Mouse (Mus musculus) neural tube, embryonic 11.5 days (tissue): ENCODE data around the gene Sidt2. TPM values are rescaled to one million over a fixed set of nuclear protein-coding genes. Genes with fewer than 3 reads are reported as not detected.

Experiments used
- ATAC-seq: fragments of 200-750 bp; cut with Nextera tagmentation; 2 replicates; pipeline ENCODE4 v1.8.0; 2017; ENCODE audit warnings: moderate number of reproducible peaks, mild to moderate bottlenecking, moderate TSS enrichment, moderate library complexity; ENCODE audit not compliant: insufficient read depth, low FRiP score, low TSS enrichment
- DNase-seq: peaks from one replicate; pipeline ENCODE4 v3.0.0-alpha.2; 2015; ENCODE audit warnings: low spot score
- H3K27ac ChIP-seq: fragments of 300-500 bp; sonication (generic); 2 replicates; pipeline ENCODE4 v1.5.1; 2014; ENCODE audit warnings: low read depth, mild to moderate bottlenecking, low read length
- H3K27me3 ChIP-seq: fragments of 300-500 bp; sonication (generic); 2 replicates; pipeline ENCODE4 v1.6.1; 2014; ENCODE audit warnings: mild to moderate bottlenecking, low read length, mixed read lengths; ENCODE audit not compliant: control insufficient read depth, insufficient read depth
- H3K36me3 ChIP-seq: fragments of 300-500 bp; sonication (generic); 2 replicates; pipeline ENCODE4 v1.6.1; 2014; ENCODE audit warnings: mild to moderate bottlenecking, low read length, moderate library complexity, mixed read lengths; ENCODE audit not compliant: control insufficient read depth, insufficient read depth
- H3K4me1 ChIP-seq: fragments of 300-500 bp; sonication (generic); 2 replicates; pipeline ENCODE4 v1.6.1; 2014; ENCODE audit warnings: low read length, mixed read lengths; ENCODE audit not compliant: control insufficient read depth, insufficient read depth
- H3K4me2 ChIP-seq: fragments of 300-500 bp; sonication (generic); 2 replicates; pipeline ENCODE4 v1.6.1; 2014; ENCODE audit warnings: low read depth, mild to moderate bottlenecking, moderate library complexity
- H3K4me3 ChIP-seq: fragments of 300-500 bp; sonication (generic); 2 replicates; pipeline ENCODE4 v1.5.1; 2014; ENCODE audit warnings: low read depth, low read length
- H3K9ac ChIP-seq: fragments of 300-500 bp; sonication (generic); 2 replicates; pipeline ENCODE4 v1.6.1; 2014; ENCODE audit warnings: mild to moderate bottlenecking, low read length
- H3K9me3 ChIP-seq: fragments of 300-500 bp; sonication (generic); 2 replicates; pipeline ENCODE4 v1.6.1; 2016; ENCODE audit warnings: low read length; ENCODE audit not compliant: control insufficient read depth
- WGBS: fragments of 180-500 bp; shearing (Covaris S2); extraction: QIAGEN DNeasy Blood & Tissue Kit; methylation state at CpG from one replicate; pipeline ENCODE4 v1.1.7; 2014; 5-methylcytosine and 5-hydroxymethylcytosine counted together
- microRNA-seq: library from miRNA; unstranded; fragments of <30 nt; microRNA quantifications from one replicate; pipeline ENCODE4, GENCODE M21; 2016
- polyA plus RNA-seq: library from polyadenylated mRNA; unstranded; fragments of >200 nt; fragmentation: Nextera tagmentation; extraction: Ambion mirVana; gene quantifications from 2 replicates; pipeline ENCODE4 v1.2.1, GENCODE M21; 2014

Gene Sidt2
- polyA plus RNA-seq, 1 experiment from 2014 or later = 34.7 TPM

DNA sequence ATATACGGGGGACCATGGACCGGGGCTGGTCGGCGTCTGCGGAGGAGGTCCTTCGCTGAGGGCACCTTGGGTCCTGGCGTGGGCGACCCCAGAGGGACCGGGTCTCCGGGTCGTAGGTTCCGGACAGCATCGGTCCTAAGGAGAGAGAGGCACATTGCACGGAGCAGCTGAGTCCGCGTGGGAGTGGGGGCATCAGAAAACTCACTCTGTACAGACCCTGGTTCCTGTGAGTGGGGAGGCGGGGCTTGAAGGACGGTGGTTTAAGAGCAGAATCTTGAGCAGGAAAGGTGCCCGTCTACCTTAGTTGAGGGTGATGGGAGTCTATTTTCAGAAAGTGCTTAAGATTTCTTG lies 48.0 kb downstream of the Sidt2 start:
- no peaks in the 10 kb centered on the region for H3K9me3 ChIP-seq
- H3K27me3 ChIP-seq = no peaks in the 10 kb centered on the region
- peaks cover 14% of the 10 kb centered on the region for H3K4me1 ChIP-seq
- peak overlapping the region; percentile 90 for H3K27ac ChIP-seq
- ATAC-seq (peak; percentile 53; the same call in 1 of the 2 replicates), DNase-seq (no peak)
- H3K4me2 ChIP-seq = peak overlapping the region; percentile 91
- H3K36me3 ChIP-seq = peaks cover 6% of the 10 kb centered on the region; the same call in 1 of the 2 replicates
- H3K4me3 ChIP-seq = peak overlapping the region; percentile 95
- WGBS = under 1% methylated on average over 19 of the region's 19 CpGs
- H3K9ac ChIP-seq = peak overlapping the region; percentile 89

DNA sequence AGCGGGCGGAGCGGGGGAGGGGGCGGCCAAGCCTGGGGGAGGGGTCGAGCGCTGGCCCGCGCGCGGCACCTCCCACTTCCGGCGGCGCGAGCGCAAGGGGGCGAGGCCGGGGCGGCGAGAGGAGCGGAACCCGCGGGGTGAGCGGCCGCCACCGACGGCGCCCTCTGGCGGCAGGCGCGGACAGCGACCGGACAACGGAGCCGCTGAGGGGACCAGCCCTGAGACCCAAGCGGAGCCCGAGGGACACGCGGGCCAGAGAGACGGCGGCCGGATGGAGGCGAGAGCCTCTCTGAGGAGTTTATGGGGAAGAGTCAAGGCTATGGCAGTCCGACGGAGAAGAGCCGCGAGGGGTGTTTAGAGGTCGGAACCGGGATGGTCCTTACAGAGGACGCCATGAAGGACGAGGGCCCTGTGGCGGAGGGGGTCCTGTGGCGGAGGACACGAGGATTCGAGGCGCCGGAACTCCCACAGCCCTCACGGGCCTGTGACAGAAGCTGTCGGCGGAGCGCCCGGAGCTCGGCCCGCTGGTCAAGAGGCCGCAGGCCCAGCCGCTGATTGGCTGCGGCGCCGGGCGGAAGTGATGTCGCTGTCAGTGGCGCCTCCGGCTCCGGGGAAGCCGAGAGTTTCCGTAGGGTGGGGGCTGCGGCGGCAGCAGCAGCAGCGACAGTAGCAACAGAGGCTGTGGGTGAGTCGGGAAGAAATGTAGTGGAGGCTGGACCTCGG lies 48.5 kb downstream of the Sidt2 start, which contains the start of the genes Pcsk7 and Rnf214:
TSS of gene Pcsk7 (plus strand) at position 143 of the 723 bp plus-strand sequence.
TSS of gene Rnf214 (minus strand) at position 557 of the 723 bp plus-strand sequence.
- peak; percentile 93 for DNase-seq
- Histone ChIP-seq H3K9ac (peak within 1 kb of the TSS; percentile 89), H3K4me3 (peak within 1 kb of the TSS; percentile 95), H3K9me3 (no peaks in the 10 kb centered on the region), H3K36me3 (peaks cover 8% of the 10 kb centered on the region; the same call in 1 of the 2 replicates), H3K4me2 (peak within 1 kb of the TSS; percentile 91), H3K27ac (peak within 1 kb of the TSS; percentile 90), H3K4me1 (peaks cover 14% of the 10 kb centered on the region), H3K27me3 (no peaks in the 10 kb centered on the region)
- under 1% methylated on average over 73 of the region's 80 CpGs for WGBS
- ATAC-seq = peak; percentile 95

DNA sequence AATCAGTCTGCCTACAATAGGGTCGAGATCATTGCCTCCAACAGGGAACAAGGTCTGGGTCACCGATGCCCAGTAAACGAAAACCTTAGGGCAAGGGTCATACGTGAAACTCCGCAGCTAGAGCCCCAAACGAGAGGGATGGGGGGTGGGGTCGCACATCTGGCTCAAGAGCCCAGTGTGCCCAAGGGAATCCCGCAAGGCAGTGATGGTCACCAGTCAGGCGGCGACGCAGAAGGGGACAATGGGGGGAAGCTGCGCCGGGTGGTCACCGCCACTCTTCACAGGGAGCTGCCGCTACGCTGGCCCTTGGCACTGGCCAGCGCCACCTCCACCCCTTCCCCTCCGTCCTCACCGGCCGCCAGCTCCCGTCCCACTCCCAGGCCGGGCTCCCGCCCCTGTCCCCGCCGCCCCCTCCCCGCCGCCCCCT lies 49.2 kb downstream of the Sidt2 start:
- Histone ChIP-seq H3K27me3 (no peaks in the 10 kb centered on the region), H3K9me3 (no peaks in the 10 kb centered on the region), H3K4me2 (peak overlapping the region; percentile 91), H3K4me1 (peaks cover 14% of the 10 kb centered on the region), H3K27ac (peak overlapping the region; percentile 90), H3K4me3 (peak overlapping the region; percentile 95), H3K9ac (peak overlapping the region; percentile 89), H3K36me3 (peaks cover 8% of the 10 kb centered on the region; the same call in 1 of the 2 replicates)
- ATAC-seq (peak; percentile 54), DNase-seq (peak; percentile 60)
- WGBS = 2% methylated on average over 11 of the region's 27 CpGs

DNA sequence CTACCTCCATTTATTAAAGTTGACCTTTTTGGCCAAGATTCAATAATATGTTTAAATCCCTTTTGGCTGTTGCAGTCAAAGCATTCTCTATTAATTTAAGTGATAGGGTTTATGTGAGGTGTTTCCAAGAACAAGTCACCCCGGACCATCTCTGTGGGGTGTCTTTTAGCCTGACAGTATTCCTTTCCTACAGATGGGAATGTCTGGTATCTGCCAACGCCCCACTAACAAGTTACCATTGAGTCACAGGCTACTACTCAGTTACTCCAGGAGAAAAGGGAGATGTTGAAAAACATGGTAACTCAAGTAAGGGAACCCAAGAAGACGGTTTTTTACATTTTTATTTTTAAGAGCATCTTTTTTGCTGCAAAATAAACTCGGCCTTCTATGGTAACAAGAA lies 49.9 kb downstream of the Sidt2 start:
- H3K27ac ChIP-seq = no peak overlapping the region; the same call in 1 of the 2 replicates
- DNase-seq (no peak), ATAC-seq (no peak)
- peaks cover 8% of the 10 kb centered on the region; the same call in 1 of the 2 replicates for H3K36me3 ChIP-seq
- peaks cover 14% of the 10 kb centered on the region for H3K4me1 ChIP-seq
- WGBS = 54% methylated on average over 4 of the region's 4 CpGs
- H3K4me3 ChIP-seq = peak overlapping the region; percentile 95
- H3K27me3 ChIP-seq = no peaks in the 10 kb centered on the region
- H3K9me3 ChIP-seq = no peaks in the 10 kb centered on the region
- H3K9ac ChIP-seq = peak overlapping the region; percentile 89
- H3K4me2 ChIP-seq = peak overlapping the region; percentile 91

DNA sequence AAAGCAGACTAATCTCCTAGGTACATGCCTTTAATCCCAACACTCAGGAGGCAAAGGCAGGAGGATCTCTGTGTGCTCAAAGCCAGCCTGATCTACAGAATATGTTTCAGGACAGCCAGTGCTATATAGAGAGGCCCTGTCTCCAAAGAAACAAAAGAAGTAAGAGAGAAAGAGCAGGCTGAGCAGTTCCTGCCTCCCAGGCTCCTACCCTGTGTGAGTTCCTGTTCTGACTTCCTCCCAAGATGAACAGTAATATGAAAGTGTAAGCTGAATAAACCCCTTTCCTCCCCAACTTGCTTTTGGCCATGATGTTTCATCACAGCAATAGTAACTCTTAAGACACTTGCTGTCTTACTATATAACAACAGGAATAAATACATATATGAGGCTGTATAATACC lies 61.4 kb downstream of the Sidt2 start:
- DNase-seq (no peak), ATAC-seq (no peak)
- no peaks in the 10 kb centered on the region for H3K9me3 ChIP-seq
- no peak overlapping the region for H3K4me2 ChIP-seq
- H3K36me3 ChIP-seq = peaks cover 16% of the 10 kb centered on the region
- H3K4me1 ChIP-seq = no peaks in the 10 kb centered on the region
- H3K27ac ChIP-seq = no peak overlapping the region
- H3K9ac ChIP-seq = no peak overlapping the region
- no peak overlapping the region for H3K4me3 ChIP-seq
- no peaks in the 10 kb centered on the region for H3K27me3 ChIP-seq

Small RNA genes lying within 50 kb of the gene (microRNA-seq; reads per million reads assigned to microRNA genes)
- gene Mir7087 = not detected

Other genes starting within 250 kb of the Sidt2 start
- 14.0 and 19.7 TPM in 2 replicates for gene Cep164, start 126.6 kb downstream of the Sidt2 start, polyA plus RNA-seq
- 30.6 and 32.2 TPM in 2 replicates for gene Bace1, start 116.7 kb downstream of the Sidt2 start, polyA plus RNA-seq
- 17.6 and 18.1 TPM in 2 replicates for gene Pcsk7, start 48.8 kb downstream of the Sidt2 start, polyA plus RNA-seq
- gene Rnf214, start 48.3 kb downstream of the Sidt2 start, polyA plus RNA-seq = 71.6 and 76.3 TPM in 2 replicates
- 13.5 and 19.2 TPM in 2 replicates for gene Tagln, start 19.2 kb downstream of the Sidt2 start, polyA plus RNA-seq
- gene Pafah1b2, start 57.4 kb upstream of the Sidt2 start, polyA plus RNA-seq = 277 and 283 TPM in 2 replicates
- 10.5 and 10.8 TPM in 2 replicates for gene Sik3, start 57.6 kb upstream of the Sidt2 start, polyA plus RNA-seq